Mouse (Mus musculus): ENCODE measurements around the gene Shpk. TPM values are rescaled to one million over a fixed set of nuclear protein-coding genes. Genes with fewer than 3 reads are reported as not detected.

Shpk gene
- total RNA-seq, 1 experiment from 2014 or later = 2.4 TPM

DNA sequence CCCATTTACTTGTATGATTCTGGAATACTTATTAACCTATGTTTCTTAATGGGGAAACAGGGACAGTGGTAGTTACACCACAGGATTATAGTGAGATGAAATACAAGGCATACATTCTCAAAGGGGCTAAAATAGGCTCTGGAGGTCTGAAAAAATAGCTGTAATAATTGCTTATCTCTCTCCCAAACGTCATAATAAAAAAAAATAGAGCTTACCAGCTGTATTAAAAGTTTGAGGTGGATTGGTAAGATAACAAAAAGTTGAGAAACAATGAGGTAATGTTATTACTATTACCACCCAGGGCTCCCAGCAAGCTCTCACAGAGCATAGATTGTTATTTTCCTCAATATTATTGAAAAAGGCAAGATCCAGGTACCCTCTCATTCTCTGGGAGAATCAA, 1.1 kb upstream of the Shpk start:
- ATAC-seq (ENCODE audit: extremely low read depth, insufficient number of reproducible peaks, low FRiP score, poor library complexity, severe bottlenecking) = no peak

DNA sequence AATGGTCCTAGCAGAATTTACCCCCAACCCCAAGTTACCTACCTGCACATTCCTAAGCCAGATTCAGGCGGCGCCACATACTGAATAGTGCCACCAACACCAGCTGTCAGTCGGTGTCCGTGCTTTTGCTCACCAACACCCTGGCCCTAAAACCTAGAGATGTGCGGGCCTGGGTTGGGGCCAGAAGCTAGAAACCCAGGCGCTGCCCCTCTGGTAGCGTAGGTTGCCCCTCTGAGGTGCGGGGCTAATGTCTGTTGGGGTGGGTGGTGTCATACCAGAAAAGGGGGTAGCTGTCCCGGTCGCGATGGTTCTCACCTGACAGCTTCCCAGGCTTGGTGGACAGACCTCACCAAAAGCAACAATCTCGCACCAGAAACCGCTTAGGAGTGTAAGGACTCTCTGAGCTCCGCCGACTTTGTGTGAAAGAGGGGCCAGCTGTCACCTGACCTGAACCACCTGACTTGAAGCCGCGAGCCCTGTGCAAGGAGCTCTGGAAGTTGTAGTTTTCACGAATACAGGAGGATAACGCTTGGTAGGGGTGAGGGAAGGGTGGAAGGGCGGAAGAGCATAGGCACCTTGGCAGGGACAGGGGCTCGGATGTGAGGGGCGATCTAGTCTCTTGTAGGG, 544 bp upstream of the Shpk start, which contains the start of gene Ctns:
Gene Ctns, minus strand, starts transcription at position 440 of the 627 bp plus-strand sequence.
- peak; percentile 83 for ATAC-seq (ENCODE audit: extremely low read depth, insufficient number of reproducible peaks, low FRiP score, poor library complexity, severe bottlenecking)

DNA sequence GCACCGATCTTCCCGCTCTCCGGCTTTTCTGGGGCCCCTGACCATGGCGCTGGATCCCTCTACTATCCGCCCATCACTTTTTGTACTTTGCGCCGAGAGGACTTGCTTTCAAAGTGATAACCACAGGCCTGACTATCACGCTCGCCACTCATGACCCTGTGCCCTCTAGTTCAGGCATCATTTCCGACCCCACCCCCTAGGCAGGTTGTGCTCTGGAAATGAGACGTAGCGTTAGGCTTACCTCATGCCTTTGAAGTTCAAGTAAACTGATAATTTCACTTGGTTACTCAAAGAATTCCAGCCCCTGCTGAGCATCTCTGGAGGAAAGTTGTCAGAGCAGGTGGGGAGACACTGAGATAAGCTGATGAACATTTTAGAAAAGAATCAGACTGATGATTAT, 619 bp downstream of the Shpk start:
- no peak for ATAC-seq (ENCODE audit: extremely low read depth, insufficient number of reproducible peaks, low FRiP score, poor library complexity, severe bottlenecking)

DNA sequence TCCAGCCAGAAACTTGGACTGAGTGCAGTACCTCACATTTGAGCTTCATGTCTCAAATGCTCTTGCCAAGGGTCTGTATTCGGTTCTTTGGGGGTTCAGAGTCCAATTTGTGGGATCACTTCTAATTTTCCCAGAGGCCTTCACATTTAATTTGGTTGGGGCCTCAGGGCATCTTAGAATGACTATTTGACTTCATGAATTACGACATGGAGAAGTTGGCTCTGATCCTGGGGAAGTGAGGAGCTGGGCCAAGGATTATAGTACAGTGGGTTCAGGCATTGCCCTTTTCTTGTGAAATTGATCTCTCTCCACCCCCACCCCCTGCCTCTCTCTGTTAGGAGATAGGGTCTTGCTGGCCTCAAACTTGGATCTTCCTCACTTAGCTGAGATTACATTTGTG, 1.8 kb downstream of the Shpk start:
- no peak for ATAC-seq (ENCODE audit: extremely low read depth, insufficient number of reproducible peaks, low FRiP score, poor library complexity, severe bottlenecking)

DNA sequence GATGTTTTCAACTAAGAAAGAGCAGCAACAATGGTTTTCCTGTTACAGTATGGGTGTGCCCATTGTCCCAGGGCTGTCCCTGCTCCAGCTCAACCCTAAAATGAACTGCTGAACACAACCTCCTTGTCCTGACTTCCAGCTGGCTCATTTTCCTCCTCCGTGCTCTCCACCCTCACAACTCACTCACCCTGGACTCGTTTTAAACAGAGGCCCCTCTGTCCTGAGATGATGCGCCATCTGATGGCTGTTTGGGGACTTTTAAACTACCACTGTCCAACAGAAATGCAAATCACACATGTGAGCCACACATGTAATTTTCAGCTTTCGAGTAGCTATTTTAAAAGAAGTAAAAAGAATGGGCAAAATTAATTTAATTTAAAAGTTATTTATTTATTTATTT, 2.3 kb downstream of the Shpk start:
- ATAC-seq (ENCODE audit: extremely low read depth, insufficient number of reproducible peaks, low FRiP score, poor library complexity, severe bottlenecking) = no peak

DNA sequence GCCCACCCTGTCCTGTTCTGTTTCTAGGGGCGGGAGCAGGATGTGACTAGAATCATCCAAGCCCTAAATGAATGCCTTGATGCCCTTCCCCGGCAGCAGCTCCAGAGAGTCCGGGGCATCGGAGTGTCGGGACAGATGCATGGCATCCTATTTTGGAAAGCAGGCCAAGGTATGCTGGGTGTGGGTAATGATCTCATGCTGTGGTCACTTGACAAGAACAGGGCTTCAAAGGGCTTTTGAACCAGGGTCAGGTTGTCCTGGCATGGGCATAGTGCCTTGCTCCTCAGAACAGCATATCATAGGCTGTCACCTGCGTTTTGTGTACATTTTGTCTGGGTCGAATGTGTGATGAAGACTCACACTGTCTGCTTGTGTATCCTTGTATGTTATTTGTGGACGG, 4.6 kb downstream of the Shpk start:
- ATAC-seq (ENCODE audit: extremely low read depth, insufficient number of reproducible peaks, low FRiP score, poor library complexity, severe bottlenecking) = no peak

DNA sequence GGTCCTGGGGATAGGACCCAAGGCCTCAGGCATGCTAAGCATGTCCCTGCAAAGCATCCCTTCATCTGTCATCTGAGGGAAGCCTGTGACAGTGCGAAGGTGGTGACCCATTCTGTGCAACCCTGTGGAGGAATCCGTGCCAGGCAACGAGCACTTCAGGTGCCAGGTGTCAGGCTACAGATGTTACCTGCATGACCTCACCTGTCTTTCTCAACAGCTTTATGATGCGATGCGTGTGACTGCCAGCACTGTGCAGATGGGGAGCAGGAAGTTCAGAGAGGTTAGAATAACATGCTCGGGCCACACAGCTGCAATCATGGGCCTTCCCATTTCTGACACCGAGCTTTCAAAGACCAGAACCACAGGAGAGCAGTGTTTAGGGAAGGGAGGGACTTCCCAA, 5.9 kb downstream of the Shpk start:
- ATAC-seq (ENCODE audit: extremely low read depth, insufficient number of reproducible peaks, low FRiP score, poor library complexity, severe bottlenecking) = no peak

DNA sequence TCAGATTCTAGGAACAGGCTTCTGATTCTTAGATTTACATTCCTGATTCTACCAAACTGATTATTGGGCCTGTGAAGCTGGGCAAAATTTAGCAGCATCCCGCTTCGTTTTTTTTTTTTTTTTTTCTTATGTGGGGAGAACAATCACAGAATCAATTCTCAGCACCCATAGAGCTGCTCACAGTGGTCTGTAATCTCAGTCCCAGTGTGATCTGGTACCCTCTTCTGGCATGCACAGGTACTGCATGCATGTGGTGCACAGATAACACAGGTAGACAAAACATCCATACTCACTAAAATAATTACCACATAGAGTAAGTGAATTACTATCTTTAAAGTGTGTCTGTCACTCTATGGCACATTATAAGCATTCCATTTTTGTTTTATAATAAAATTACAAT, 8.4 kb downstream of the Shpk start:
- ATAC-seq (ENCODE audit: extremely low read depth, insufficient number of reproducible peaks, low FRiP score, poor library complexity, severe bottlenecking) = 0 out of 2 replicates have a peak, but pooled peaks have one; percentile 33

DNA sequence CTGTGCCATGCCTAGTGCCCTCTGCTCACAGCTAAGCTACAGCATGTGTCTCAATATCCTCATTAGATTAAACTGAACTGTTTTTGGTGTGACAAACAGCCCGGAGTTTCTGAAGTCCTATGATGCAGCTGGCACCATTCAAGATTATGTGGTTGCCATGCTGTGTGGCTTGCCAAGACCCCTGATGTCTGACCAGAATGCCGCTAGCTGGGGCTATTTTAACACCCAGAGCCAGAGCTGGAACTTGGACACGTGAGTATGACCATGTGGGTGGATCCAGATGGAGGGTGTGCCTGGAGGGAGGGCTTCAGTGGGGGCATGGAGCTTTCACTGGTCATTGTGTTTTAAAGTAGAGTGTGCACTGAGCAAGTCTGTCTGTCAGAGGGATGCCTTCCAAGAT, 14.7 kb downstream of the Shpk start:
- ATAC-seq (ENCODE audit: extremely low read depth, insufficient number of reproducible peaks, low FRiP score, poor library complexity, severe bottlenecking) = no peak

DNA sequence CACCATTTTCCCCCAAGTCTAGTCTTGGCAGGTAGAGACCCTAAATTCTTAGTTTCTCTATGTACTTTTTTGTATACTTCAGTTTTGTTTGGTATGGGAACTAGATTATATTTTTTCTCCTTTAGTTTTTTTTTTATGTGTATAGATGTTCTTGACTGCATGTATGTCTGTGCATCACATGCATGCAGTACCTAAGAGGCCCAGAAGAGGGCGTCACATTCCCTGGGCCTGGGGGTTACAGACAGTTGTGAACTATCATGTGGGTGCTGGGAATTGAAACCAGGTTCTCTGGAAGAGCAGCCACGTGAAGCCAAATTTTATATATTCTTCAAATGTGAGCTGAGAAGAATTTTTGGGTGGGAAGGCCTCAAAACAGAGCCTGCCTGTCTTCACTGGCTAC, 20.4 kb downstream of the Shpk start:
- ATAC-seq (ENCODE audit: extremely low read depth, insufficient number of reproducible peaks, low FRiP score, poor library complexity, severe bottlenecking) = no peak

DNA sequence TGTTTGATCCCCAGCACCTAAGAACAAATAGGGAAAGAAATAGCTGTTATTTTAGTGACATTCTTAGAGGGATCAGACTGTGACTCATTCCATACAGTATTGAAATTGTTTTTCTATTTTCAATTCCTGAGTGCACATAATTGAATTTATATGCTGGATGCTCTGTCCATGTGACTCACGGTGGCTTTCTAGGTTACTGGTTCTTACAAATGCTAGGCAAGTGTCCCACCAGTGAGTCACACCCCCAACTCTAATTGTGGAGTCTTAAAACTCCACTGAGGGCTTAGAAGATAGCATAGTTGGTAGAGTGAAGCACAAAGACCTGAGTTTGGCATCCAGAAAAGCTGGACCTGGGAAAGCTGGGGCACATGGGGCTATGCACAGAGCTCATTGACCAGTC, 21.4 kb downstream of the Shpk start:
- ATAC-seq (ENCODE audit: extremely low read depth, insufficient number of reproducible peaks, low FRiP score, poor library complexity, severe bottlenecking) = no peak

DNA sequence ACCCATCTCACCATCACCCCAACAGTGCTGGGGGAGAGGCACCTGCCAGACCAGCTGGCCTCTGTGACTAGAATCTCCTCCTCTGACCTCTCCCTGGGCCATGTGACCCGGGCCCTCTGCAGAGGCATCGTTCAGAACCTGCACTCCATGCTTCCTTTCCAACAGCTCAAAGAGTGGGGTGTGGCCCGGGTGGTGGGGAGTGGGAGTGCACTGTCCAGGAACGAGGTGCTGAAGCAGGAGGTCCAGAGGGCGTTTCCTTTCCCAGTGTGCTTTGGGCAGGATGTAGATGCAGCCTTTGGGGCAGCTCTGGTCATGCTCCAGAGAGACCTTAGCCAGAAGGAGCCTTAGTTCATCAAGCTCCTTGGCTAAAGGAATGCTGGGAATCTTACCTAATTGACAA, 23.6 kb downstream of the Shpk start:
- no peak for ATAC-seq (ENCODE audit: extremely low read depth, insufficient number of reproducible peaks, low FRiP score, poor library complexity, severe bottlenecking)

DNA sequence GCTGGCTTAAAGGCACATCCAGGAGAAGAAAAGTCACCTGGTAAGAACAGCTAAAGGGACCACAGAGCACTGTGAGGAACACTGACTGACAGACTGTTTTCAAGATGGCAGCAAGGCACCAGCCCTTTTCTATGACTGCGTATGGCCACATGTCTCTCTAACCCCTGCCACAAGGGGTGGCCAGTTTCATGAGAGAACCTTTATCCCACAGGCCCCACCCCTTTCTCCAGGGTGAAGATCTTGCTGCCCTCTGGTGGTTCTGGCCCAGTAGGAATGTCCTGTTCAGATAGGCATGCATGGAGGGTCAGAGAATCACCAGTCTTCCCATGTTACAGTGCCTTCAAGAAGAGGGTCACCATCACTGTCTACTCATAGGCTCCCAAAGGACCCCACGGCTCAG, 24.7 kb downstream of the Shpk start:
- ATAC-seq (ENCODE audit: extremely low read depth, insufficient number of reproducible peaks, low FRiP score, poor library complexity, severe bottlenecking) = no peak

DNA sequence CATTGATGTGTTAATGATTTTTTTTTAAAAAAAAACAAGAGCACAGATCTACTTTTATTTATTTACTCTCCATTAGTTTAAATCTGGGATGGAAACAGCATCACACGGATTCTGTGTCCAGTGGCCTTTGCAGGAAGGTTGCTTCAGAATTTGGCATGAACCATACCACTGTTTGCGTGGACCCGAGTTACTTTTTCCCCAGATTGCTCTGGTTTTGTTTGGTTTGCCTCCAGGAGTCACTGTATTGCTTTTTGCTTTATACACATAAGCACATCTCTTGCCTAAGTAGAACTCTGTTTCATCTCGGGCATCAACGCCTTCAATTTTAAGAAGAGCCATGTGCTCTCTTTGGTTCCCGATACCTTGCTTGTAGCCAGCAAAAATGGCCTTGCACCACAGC, 26.6 kb downstream of the Shpk start:
- no peak for ATAC-seq (ENCODE audit: extremely low read depth, insufficient number of reproducible peaks, low FRiP score, poor library complexity, severe bottlenecking)

DNA sequence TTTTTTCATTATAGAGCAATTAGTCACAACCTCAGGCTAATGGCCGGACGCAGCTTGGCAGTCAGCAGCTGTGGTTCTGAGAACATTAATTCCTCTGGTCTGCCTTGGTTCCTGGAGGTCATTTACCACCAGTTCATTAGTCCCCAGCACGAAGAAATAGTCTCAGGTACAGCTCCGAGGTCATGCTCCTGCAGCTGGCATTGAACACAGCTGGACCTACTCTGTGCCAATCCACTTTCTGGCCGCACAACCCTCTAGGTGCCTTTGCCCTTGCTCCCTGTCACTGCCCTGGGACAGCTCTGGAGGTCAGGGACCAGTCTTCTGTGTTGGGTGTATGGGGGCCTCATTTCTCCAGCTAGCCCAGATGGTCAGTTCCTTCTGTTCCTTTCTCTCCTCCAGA, 29.6 kb downstream of the Shpk start:
- no peak for ATAC-seq (ENCODE audit: extremely low read depth, insufficient number of reproducible peaks, low FRiP score, poor library complexity, severe bottlenecking)

DNA sequence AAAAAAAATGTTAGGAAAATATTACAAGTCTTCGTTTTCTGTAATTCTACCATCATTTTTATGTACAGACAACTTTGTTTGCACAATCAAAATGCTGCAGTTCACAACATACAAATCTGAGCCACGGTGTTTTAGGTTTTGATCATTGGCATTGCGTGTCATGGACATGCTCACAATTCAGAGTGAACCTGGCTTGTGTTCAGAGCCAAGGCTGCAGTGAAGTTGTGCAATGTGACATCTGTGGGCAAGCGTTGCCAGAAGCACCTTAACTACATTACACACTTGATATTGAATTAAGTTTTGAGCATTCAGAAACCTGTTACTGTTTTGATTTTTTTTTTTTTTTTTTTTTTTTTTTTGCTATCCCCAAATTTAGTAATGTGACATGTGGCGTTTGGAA, 30.8 kb downstream of the Shpk start:
- no peak for ATAC-seq (ENCODE audit: extremely low read depth, insufficient number of reproducible peaks, low FRiP score, poor library complexity, severe bottlenecking)

DNA sequence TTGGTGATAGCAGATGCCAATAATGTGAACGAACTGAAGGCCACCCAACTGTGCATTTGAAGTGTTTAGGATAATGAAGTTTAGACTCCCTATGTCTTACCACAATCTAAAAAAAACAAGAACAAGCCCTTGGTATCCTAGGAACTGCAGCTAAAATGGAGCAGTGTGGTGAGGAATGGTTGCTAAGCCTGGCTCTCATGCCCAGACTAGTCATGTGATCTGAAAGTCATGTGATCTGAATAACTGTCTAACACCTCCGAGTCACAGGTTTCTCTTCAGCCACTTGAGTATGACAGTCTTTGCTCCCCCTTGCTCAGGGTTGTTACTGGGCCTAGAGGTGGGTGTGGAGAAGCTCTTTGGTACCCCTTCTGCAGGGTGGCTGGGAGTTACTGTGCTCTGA, 33.3 kb downstream of the Shpk start:
- no peak for ATAC-seq (ENCODE audit: extremely low read depth, insufficient number of reproducible peaks, low FRiP score, poor library complexity, severe bottlenecking)

DNA sequence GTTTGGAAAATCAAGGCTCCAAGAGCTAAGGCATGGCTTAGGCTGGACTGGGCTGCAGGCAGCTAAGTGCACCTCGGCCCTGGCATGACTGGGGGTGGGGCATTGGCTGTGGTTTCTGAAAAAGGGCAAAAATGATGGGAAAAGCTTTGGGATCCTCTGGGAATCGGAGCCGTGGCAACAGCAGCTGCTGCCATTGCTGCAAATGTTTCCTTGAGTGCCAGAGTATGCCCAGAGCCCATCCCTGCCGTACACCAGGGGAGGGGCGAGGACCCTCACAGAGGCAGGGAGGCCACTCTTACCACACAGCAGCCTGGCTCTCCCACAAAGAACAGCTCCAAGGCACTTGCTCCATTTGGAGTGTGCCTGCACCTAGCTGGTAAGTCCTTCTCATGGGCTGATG, 34.7 kb downstream of the Shpk start, which contains the start of gene Trpv1:
Gene Trpv1, plus strand, starts transcription at position 301 of the 400 bp plus-strand sequence.
- ATAC-seq (ENCODE audit: extremely low read depth, insufficient number of reproducible peaks, low FRiP score, poor library complexity, severe bottlenecking) = no peak

DNA sequence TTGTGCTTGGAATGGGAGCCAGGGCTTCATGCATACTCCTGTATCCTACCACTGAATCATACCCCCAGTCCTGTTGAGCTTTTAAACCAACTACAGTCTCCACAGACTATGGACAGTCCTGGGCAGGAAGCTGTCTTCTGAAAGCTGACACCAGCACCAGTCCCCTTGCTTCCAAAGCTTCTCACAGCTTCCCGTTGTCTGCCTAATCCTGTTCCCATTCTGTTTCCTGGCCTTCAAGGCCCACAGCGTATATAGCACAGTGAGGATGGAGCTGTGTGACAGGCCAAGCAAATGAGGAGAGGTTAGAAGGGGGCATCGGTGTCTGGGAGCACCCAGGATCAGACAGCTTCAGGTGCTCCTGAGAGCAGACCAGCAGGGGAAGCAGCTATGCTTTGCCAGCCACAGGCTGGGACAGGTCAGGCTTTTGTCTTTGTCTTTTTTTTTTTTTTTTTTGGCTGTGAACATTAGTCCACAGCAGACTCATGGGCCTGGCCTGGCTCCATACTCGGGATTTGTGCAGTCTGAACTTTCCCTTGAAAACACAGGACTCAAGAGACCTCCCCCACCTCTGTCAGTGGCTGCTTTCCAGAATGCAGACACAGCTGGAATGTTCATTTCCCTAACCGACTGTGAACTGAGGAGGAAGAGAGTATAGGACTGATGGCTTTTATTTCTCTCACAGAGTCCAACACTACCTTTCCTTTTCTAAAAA, 36.9 kb downstream of the Shpk start:
- ATAC-seq (ENCODE audit: extremely low read depth, insufficient number of reproducible peaks, low FRiP score, poor library complexity, severe bottlenecking) = no peak

DNA sequence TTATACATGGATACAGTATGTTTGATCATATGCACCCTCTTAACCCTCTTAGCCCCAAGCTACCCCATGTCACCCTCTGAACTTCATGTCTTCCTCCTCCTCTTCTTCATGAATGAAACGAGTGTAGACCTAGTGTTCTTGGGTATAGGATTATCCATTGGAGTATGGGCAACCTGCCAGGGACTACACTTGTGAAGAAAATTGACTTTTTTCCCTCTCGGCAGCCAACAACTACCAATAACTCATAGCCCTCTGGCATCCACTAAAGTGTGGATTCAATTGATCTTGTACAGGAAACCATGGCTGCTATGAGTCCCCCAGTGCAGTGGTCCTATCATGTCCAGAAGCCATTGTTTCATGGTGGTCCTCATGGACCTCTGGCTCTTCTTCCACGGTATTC, 37.5 kb downstream of the Shpk start:
- no peak for ATAC-seq (ENCODE audit: extremely low read depth, insufficient number of reproducible peaks, low FRiP score, poor library complexity, severe bottlenecking)

DNA sequence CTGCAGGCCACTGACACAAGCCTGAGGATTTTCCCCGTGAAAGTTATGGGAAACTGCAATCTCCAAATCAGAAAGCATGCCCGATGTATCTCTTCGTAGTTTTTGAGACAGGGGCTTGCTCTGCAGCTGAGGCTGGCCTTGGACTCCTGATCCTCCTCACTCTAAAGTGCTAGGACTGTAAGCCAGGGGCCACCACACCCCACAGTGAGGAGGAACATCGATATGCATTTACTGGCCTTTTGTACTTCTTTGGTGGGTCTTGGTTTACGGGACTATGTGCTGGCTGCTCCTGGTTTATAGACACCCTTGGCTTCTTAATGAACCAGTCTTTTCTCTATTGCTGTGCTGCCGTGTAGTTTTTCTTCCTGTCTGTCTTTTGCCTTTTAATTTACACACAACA, 42.9 kb downstream of the Shpk start:
- no peak for ATAC-seq (ENCODE audit: extremely low read depth, insufficient number of reproducible peaks, low FRiP score, poor library complexity, severe bottlenecking)

Measured in neutrophil, adult 5-6 weeks (primary cell).